Mouse (Mus musculus) C2C12 (cell line): ENCODE measurements around the gene Rbl1. TPM values are rescaled to one million over a fixed set of nuclear protein-coding genes. Genes with fewer than 3 reads are reported as not detected.

Experiments
- H3K27me3 ChIP-seq: one replicate; pipeline ENCODE4 v1.6.1; 2011; ENCODE audit not compliant: control insufficient read depth, insufficient read depth, insufficient read length
- H3K36me3 ChIP-seq: one replicate; pipeline ENCODE4 v1.6.1; 2011; ENCODE audit not compliant: control insufficient read depth, insufficient read depth
- H3K4me3 ChIP-seq: one replicate; pipeline ENCODE4 v1.5.1; 2011; ENCODE audit warnings: mild to moderate bottlenecking, control low read depth; ENCODE audit not compliant: poor library complexity, insufficient read depth, severe bottlenecking
- H3K79me2 ChIP-seq: one replicate; pipeline ENCODE4 v1.6.1; 2011; ENCODE audit not compliant: control insufficient read depth, insufficient read depth
- H3K79me3 ChIP-seq: one replicate; pipeline ENCODE4 v1.6.1; 2011; ENCODE audit warnings: low read depth, control low read depth
- H3ac ChIP-seq: one replicate; pipeline ENCODE3; 2011; ENCODE audit warnings: low read depth; ENCODE audit not compliant: control insufficient read depth, insufficient read length
- CEBPB ChIP-seq: IDR thresholded peaks from one replicate; pipeline ENCODE4 v1.6.1; 2011; ENCODE audit warnings: low read depth, mild to moderate bottlenecking, control low read depth, moderate library complexity
- CTCF ChIP-seq: IDR thresholded peaks from one replicate; pipeline ENCODE4 v1.5.1; 2011; ENCODE audit not compliant: control insufficient read depth, insufficient read depth, insufficient read length
- FOSL1 ChIP-seq: IDR thresholded peaks from one replicate; pipeline ENCODE4 v1.8.0; 2011; ENCODE audit warnings: mild to moderate bottlenecking, low read length; ENCODE audit not compliant: poor library complexity, insufficient read depth, severe bottlenecking
- MAX ChIP-seq: IDR thresholded peaks from one replicate; pipeline ENCODE4 v1.6.1; 2011; ENCODE audit warnings: mild to moderate bottlenecking, control low read depth
- MYOD1 ChIP-seq: IDR thresholded peaks from one replicate; pipeline ENCODE4 v1.6.1; 2011; ENCODE audit warnings: low read depth; ENCODE audit not compliant: control insufficient read depth, insufficient read length
- MYOG ChIP-seq: IDR thresholded peaks from one replicate; pipeline ENCODE4 v1.6.1; 2011; ENCODE audit not compliant: control insufficient read depth, insufficient read length; ENCODE audit errors: extremely low read depth
- USF1 ChIP-seq: IDR thresholded peaks from one replicate; pipeline ENCODE4 v1.6.1; 2011; ENCODE audit warnings: low read depth, mild to moderate bottlenecking, control low read depth, moderate library complexity
- polyA plus RNA-seq: library from polyadenylated mRNA; unstranded; fragments of >200 nt; fragmentation: generic; extraction: Trizol; gene quantifications from one replicate; pipeline ENCODE4 v1.2.1, GENCODE M21; 2012; ENCODE audit warnings: missing spikeins

Rbl1 gene
- polyA plus RNA-seq, 1 experiment, result 7.7 TPM

DNA sequence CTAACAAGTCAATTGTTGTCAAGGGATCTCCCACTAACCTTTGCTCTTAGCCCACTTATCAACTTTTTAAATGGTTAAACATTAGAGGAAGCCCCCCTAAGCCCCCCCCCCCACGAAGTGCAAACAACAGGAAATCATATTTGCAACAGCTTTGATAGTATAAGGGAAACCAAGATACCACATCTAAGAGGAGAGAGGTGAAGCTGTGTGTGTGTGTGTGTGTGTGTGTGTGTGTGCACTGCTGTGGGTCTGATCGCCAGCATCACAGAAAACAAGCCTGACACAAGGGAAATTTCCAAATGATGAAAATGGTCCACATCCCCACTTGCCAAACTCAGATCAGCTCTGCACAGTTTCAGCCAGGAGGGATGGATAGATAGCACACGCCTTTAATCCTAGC is 85.3 kb downstream of the Rbl1 start:
- Histone ChIP-seq H3ac (no peak overlapping the region), H3K79me3 (no peaks in the 10 kb centered on the region), H3K27me3 (no peaks in the 10 kb centered on the region), H3K36me3 (peaks cover 68% of the 10 kb centered on the region), H3K79me2 (no peaks in the 10 kb centered on the region), H3K4me3 (no peak overlapping the region)
- no peak for TF ChIP-seq FOSL1
- no peak for TF ChIP-seq CTCF
- TF ChIP-seq USF1, result no peak
- no peak for TF ChIP-seq MYOG
- TF ChIP-seq MAX, result no peak
- no peak for TF ChIP-seq MYOD1
- TF ChIP-seq CEBPB, result no peak

DNA sequence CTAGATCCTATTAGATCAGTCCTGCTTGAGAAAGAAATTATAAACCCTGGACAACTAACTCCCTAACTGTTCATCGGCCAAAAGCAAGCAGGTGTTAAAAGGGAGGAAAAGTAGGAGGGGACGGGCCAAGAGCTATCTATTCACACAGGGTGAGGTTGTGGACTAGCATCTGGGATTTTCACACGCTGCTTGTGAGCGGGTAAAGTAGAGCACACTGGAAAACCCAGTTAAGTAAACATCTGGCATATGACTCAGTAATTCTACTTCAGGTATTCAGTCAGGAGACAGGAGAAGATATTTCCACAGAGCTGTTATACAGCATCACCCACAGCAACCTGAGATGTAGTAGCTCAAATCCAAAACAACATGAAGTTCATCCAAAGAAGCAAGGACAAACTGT is 85.8 kb downstream of the Rbl1 start:
- no peak overlapping the region for H3K4me3 ChIP-seq
- TF ChIP-seq USF1, result no peak
- no peak for TF ChIP-seq FOSL1
- no peak for TF ChIP-seq CEBPB
- no peak for TF ChIP-seq MYOD1
- no peak for TF ChIP-seq MYOG
- TF ChIP-seq MAX, result no peak
- no peak for TF ChIP-seq CTCF
- H3ac ChIP-seq, result no peak overlapping the region
- no peaks in the 10 kb centered on the region for H3K79me2 ChIP-seq
- peaks cover 74% of the 10 kb centered on the region for H3K36me3 ChIP-seq
- no peaks in the 10 kb centered on the region for H3K79me3 ChIP-seq
- no peaks in the 10 kb centered on the region for H3K27me3 ChIP-seq

DNA sequence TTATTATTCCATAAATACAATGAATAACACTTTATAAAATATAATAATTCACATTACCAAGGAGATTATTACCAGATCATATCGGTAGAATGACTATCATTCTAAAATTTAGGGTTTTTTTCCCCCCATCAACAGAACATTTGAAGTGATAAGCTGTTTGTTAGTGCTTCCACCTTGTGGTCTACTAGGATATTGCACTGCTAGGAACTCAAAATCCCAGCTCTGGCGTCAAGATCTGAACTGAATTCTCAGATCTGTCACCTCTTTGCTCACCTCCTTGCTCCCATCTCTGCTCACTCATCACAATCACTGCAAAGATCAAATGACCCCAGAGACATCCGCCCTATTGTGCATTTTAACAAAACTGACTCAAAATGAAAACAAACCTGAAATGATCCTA is 87.4 kb downstream of the Rbl1 start:
- Histone ChIP-seq H3K79me2 (no peaks in the 10 kb centered on the region), H3K4me3 (no peak overlapping the region), H3K36me3 (peaks cover 75% of the 10 kb centered on the region), H3ac (no peak overlapping the region), H3K27me3 (no peaks in the 10 kb centered on the region), H3K79me3 (no peaks in the 10 kb centered on the region)
- TF ChIP-seq CTCF (no peak), CEBPB (no peak), MYOD1 (no peak)

DNA sequence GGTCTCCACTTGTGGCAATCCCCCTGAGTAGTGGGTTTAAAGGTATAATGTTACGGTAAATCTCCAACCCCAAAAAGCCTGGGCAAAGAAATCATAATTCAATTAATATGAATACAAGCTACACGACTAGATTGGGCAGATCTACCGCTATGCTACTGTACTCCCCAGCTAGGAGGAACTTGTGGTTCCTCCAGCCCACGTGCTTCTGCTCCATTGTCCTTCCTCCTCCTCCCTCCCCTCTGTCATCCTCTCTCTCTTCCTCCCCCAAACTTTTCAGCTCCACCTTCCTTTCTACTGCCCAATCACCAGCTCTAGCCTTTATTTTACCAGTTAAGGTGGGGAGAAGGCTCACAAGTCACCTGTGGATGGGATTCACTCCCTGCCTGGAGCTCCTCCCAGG is 96.1 kb downstream of the Rbl1 start:
- Histone ChIP-seq H3K79me2 (no peaks in the 10 kb centered on the region), H3K79me3 (no peaks in the 10 kb centered on the region), H3K4me3 (no peak overlapping the region), H3K27me3 (no peaks in the 10 kb centered on the region), H3ac (no peak overlapping the region), H3K36me3 (peaks cover 68% of the 10 kb centered on the region)
- TF ChIP-seq CEBPB (no peak), USF1 (no peak), MAX (no peak), CTCF (no peak), MYOG (no peak), FOSL1 (no peak), MYOD1 (no peak)

DNA sequence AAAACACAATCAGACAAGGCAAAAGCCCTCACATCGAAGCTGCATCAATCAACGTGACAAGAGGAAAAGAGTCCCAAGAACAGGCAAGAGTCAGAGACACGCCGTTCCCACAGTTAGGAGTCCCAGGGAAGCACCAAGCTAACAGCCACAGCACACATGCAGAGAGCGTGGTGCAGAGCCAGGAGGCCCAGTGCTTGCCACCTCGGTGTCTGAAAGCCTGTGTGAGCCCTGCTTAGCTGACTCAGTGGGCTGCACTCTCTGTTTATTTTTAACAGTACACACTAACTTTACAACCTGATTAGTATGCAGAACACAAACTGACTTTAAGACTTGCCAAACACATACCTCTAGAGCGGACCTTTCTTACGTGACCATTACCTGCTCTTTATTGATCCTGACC is 99.9 kb downstream of the Rbl1 start:
- H3K4me3 ChIP-seq, result no peak overlapping the region
- TF ChIP-seq CEBPB (no peak), MYOG (no peak), MYOD1 (no peak), FOSL1 (no peak), MAX (no peak), USF1 (no peak), CTCF (no peak)
- H3K27me3 ChIP-seq, result no peaks in the 10 kb centered on the region
- H3K79me2 ChIP-seq, result no peaks in the 10 kb centered on the region
- peaks cover 65% of the 10 kb centered on the region for H3K36me3 ChIP-seq
- H3K79me3 ChIP-seq, result no peaks in the 10 kb centered on the region
- no peak overlapping the region for H3ac ChIP-seq

DNA sequence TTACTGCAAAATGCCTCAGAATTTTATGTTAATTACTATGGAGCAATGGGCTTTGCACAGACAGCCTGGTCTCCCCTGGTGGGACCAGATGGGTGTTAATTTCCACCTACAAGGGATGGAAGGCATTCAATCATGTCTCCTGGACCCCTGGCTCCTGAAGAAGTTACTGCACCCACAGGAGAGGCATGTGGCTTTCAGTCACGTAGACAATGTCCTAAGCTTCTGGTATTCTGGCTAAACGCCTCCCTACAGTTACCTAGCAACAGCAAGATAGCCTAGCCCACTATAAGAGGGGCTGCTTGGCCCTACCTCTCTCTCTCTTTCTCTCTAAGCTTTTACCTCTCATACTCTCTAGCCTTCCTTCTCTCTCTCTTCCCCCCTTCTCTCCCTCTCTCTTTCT is 102.1 kb downstream of the Rbl1 start:
- H3K36me3 ChIP-seq, result peaks cover 46% of the 10 kb centered on the region

More for the DNA sequence above, 102.1 kb downstream of the Rbl1 start:
- H3K79me3 ChIP-seq, result no peaks in the 10 kb centered on the region
- H3K4me3 ChIP-seq, result no peak overlapping the region
- H3K27me3 ChIP-seq, result no peaks in the 10 kb centered on the region
- H3K79me2 ChIP-seq, result no peaks in the 10 kb centered on the region
- TF ChIP-seq MYOG (no peak), MAX (no peak), USF1 (no peak), CTCF (no peak), MYOD1 (no peak), CEBPB (no peak), FOSL1 (no peak)
- no peak overlapping the region for H3ac ChIP-seq
